24 mouse cellular contexts compared by ENCODE assay signal in genomic region chr12:105876931-105877330, GRCm38 (mm10).
DNase-seq lines count a peak whose midpoint lies in the region; ATAC-seq and TF ChIP-seq lines count a peak whose summit lies in the region.
"Had no signal": no experiment of that assay in that cellular context is flagged by ENCODE, and none has a peak within 500 bp of the region (broad histone marks: within the 10 kb centered on the region; RNA-seq: fewer than 3 reads in every experiment).

No protein-coding gene starts in this region.

- 74% methylated on average over 13 of the region's 13 CpGs for WGBS in hindbrain, embryonic 16.5 days
- WGBS in hindbrain, embryonic 11.5 days = 86% methylated on average over 13 of the region's 13 CpGs
- 52% methylated on average over 13 of the region's 13 CpGs for WGBS in forebrain, embryonic 15.5 days

- H3K4me2 ChIP-seq in hindbrain, embryonic 16.5 days (ENCODE audit: low read length) = no peak overlapping the region
- H3K4me2 ChIP-seq in hindbrain, embryonic 11.5 days (replicated peaks; ENCODE audit: low read depth, low read length) = no peak overlapping the region
- H3K4me2 ChIP-seq in forebrain, embryonic 15.5 days (replicated peaks) = peak overlapping the region; percentile 24
- H3K4me2 ChIP-seq: midbrain, embryonic 15.5 days had no signal

- peaks cover 8% of the 10 kb centered on the region; the same call in 1 of the 2 replicates for H3K4me1 ChIP-seq in hindbrain, embryonic 16.5 days (ENCODE audit: control insufficient read depth, insufficient read depth, low read depth, low read length)
- no peaks in the 10 kb centered on the region for H3K4me1 ChIP-seq in hindbrain, embryonic 11.5 days (replicated peaks; ENCODE audit: control insufficient read depth, insufficient read depth, low read length)
- peaks cover 41% of the 10 kb centered on the region for H3K4me1 ChIP-seq in E14TG2a.4 (replicated peaks; ENCODE audit: low read depth, low read length)
- peaks cover 32% of the 10 kb centered on the region for H3K4me1 ChIP-seq in forebrain, embryonic 15.5 days

- H3K27ac ChIP-seq in hindbrain, embryonic 16.5 days (ENCODE audit: low read depth, low read length) = 0 out of 2 replicates have a peak overlapping the region, but pooled peaks have one; percentile 25
- H3K27ac ChIP-seq in hindbrain, embryonic 11.5 days (ENCODE audit: low read depth, low read length) = no peak overlapping the region
- H3K27ac ChIP-seq in forebrain, embryonic 15.5 days (replicated peaks) = peak overlapping the region; percentile 91
- H3K27ac ChIP-seq: layer of hippocampus, adult 2 months; liver, embryonic 14.5 days; macrophage; midbrain, embryonic 15.5 days; stomach, postnatal 0 days had no signal

- DNase-seq in hindbrain, embryonic 11.5 days (ENCODE audit: low spot score) = no peak
- DNase-seq in brain, embryonic 14.5 days (ENCODE audit: low read depth) = peak; percentile 74
- no peak for DNase-seq in ovary, postnatal 36 days (ENCODE audit: low spot score)
- no peak for DNase-seq in layer of hippocampus, adult 18-20 months (ENCODE audit: low spot score in 2 of 2)
- DNase-seq: adrenal gland, adult 2 months; adrenal gland, postnatal 36 days; B cell, adult 2 months; cerebellum, adult 2 months; gastrocnemius, postnatal 10 days; lung, adult 2 months; lung, postnatal 10 days; right cerebral cortex, postnatal 4 days; thymus, adult 18-20 months; thymus, postnatal 25 days had no signal

- no peak for TF ChIP-seq POLR2A in brain, embryonic 14.5 days (IDR thresholded peaks at IDR 0.05; ENCODE audit: borderline replicate concordance, extremely low read depth, insufficient read depth, insufficient read length, poor library complexity, severe bottlenecking)

- H3K9ac ChIP-seq in hindbrain, embryonic 16.5 days (ENCODE audit: low read depth, low read length) = no peak overlapping the region
- H3K9ac ChIP-seq in hindbrain, embryonic 11.5 days (ENCODE audit: low read depth, low read length) = no peak overlapping the region
- no peak overlapping the region for H3K9ac ChIP-seq in forebrain, embryonic 15.5 days (replicated peaks)
- H3K9ac ChIP-seq: liver, embryonic 14.5 days; midbrain, embryonic 15.5 days had no signal

- H3K27me3 ChIP-seq in hindbrain, embryonic 16.5 days (replicated peaks; ENCODE audit: control insufficient read depth, insufficient read depth, low read length) = no peaks in the 10 kb centered on the region; the same call in none of the 2 replicates
- 0 out of 2 replicates have a peak, but pooled peaks cover 2% of the 10 kb centered on the region for H3K27me3 ChIP-seq in hindbrain, embryonic 11.5 days (ENCODE audit: control insufficient read depth, insufficient read depth, low read length)
- H3K27me3 ChIP-seq in E14TG2a.4 (ENCODE audit: insufficient read depth, low read length) = peaks cover 44% of the 10 kb centered on the region
- no peaks in the 10 kb centered on the region for H3K27me3 ChIP-seq in forebrain, embryonic 15.5 days

- no peak for TF ChIP-seq CTCF in E14TG2a.4 (conservative IDR thresholded peaks at IDR 0.05; ENCODE audit: low read length)
- TF ChIP-seq CTCF in brain, embryonic 14.5 days (IDR thresholded peaks at IDR 0.05; ENCODE audit: borderline replicate concordance, extremely low read depth, insufficient read depth, insufficient read length) = no peak

- peak; percentile 22; the same call in 1 of the 2 replicates for ATAC-seq in hindbrain, embryonic 16.5 days
- no peak for ATAC-seq in hindbrain, embryonic 11.5 days (ENCODE audit: low FRiP score)
- no peak; the same call in 1 of the 2 replicates for ATAC-seq in forebrain, embryonic 15.5 days (replicated peaks)
- ATAC-seq: activated CD4-positive, CD25-positive, alpha-beta regulatory T cell, adult 4 months; intestine, postnatal 0 days; midbrain, embryonic 15.5 days had no signal

- peaks cover 6% of the 10 kb centered on the region for H3K9me3 ChIP-seq in hindbrain, embryonic 16.5 days (ENCODE audit: control insufficient read depth, low read length)
- peaks cover 4% of the 10 kb centered on the region; the same call in 1 of the 2 replicates for H3K9me3 ChIP-seq in hindbrain, embryonic 11.5 days (ENCODE audit: control insufficient read depth, low read length)
- H3K9me3 ChIP-seq in E14TG2a.4 (ENCODE audit: low read length) = no peaks in the 10 kb centered on the region
- no peaks in the 10 kb centered on the region for H3K9me3 ChIP-seq in forebrain, embryonic 15.5 days

- no peak overlapping the region for H3K4me3 ChIP-seq in hindbrain, embryonic 16.5 days (ENCODE audit: low read length)
- no peak overlapping the region for H3K4me3 ChIP-seq in hindbrain, embryonic 11.5 days (ENCODE audit: low read depth, low read length)
- H3K4me3 ChIP-seq in E14TG2a.4 (replicated peaks; ENCODE audit: low read length) = peak overlapping the region; percentile 63
- H3K4me3 ChIP-seq in forebrain, embryonic 15.5 days = peak overlapping the region; percentile 14
- H3K4me3 ChIP-seq: layer of hippocampus, adult 2 months; midbrain, embryonic 15.5 days had no signal

- no peaks in the 10 kb centered on the region for H3K36me3 ChIP-seq in hindbrain, embryonic 16.5 days (ENCODE audit: control insufficient read depth, insufficient read depth, low read length)
- H3K36me3 ChIP-seq in hindbrain, embryonic 11.5 days (ENCODE audit: control insufficient read depth, insufficient read depth, low read length) = no peaks in the 10 kb centered on the region
- H3K36me3 ChIP-seq in E14TG2a.4 (ENCODE audit: insufficient read depth, low read length) = no peaks in the 10 kb centered on the region
- H3K36me3 ChIP-seq in forebrain, embryonic 15.5 days = no peaks in the 10 kb centered on the region
- H3K36me3 ChIP-seq: midbrain, embryonic 15.5 days had no signal

Comparison
In these comparisons a context has a peak if more than half of its experiments do, and no peak if none do; other contexts are left out.
1. H3K4me3 ChIP-seq: peak in E14TG2a.4 (single experiment) and forebrain, embryonic 15.5 days (single experiment); none in hindbrain, embryonic 16.5 days (single experiment) and hindbrain, embryonic 11.5 days (single experiment).